In genomic region chr14:49283784-49284655, GRCm38 (mm10) we compare ENCODE assay signal across 21 mouse cellular contexts. TPM values are rescaled to one million over a fixed set of nuclear protein-coding genes. Genes with fewer than 3 reads are reported as not detected.
DNase-seq lines count a peak whose midpoint lies in the region; ATAC-seq lines count a peak whose summit lies in the region.
"Had no signal": no experiment of that assay in that cellular context is flagged by ENCODE, and none has a peak within 500 bp of the region (broad histone marks: within the 10 kb centered on the region; RNA-seq: fewer than 3 reads in every experiment).

No protein-coding gene starts in this region.

- peak overlapping the region; percentile 6; the same call in 1 of the 2 replicates for H3K27ac ChIP-seq in intestine, embryonic 16.5 days (ENCODE audit: low read length)
- no peak overlapping the region for H3K27ac ChIP-seq in hindbrain, embryonic 16.5 days (ENCODE audit: low read depth, low read length)
- H3K27ac ChIP-seq: embryonic facial prominence, embryonic 12.5 days; gastrocnemius, adult 2 months; heart, embryonic 10.5 days; hindbrain, embryonic 10.5 days; limb, embryonic 15.5 days; liver, embryonic 15.5 days; midbrain, embryonic 13.5 days; neural tube, embryonic 13.5 days had no signal

- no peak overlapping the region for H3K4me2 ChIP-seq in intestine, embryonic 16.5 days (ENCODE audit: low read depth, low read length)
- H3K4me2 ChIP-seq in hindbrain, embryonic 16.5 days (ENCODE audit: low read length) = no peak overlapping the region
- H3K4me2 ChIP-seq: embryonic facial prominence, embryonic 12.5 days; limb, embryonic 15.5 days; liver, embryonic 15.5 days; midbrain, embryonic 13.5 days; neural tube, embryonic 13.5 days had no signal

- H3K4me1 ChIP-seq in intestine, embryonic 16.5 days (ENCODE audit: control insufficient read depth, insufficient read depth, low read length) = no peaks in the 10 kb centered on the region
- no peaks in the 10 kb centered on the region for H3K4me1 ChIP-seq in hindbrain, embryonic 16.5 days (ENCODE audit: control insufficient read depth, insufficient read depth, low read depth, low read length)
- H3K4me1 ChIP-seq: embryonic facial prominence, embryonic 12.5 days; heart, embryonic 10.5 days; hindbrain, embryonic 10.5 days; limb, embryonic 15.5 days; liver, embryonic 15.5 days; midbrain, embryonic 13.5 days; neural tube, embryonic 13.5 days had no signal

- H3K9ac ChIP-seq in intestine, embryonic 16.5 days (ENCODE audit: low read depth, low read length) = no peak overlapping the region
- H3K9ac ChIP-seq in hindbrain, embryonic 16.5 days (ENCODE audit: low read depth, low read length) = no peak overlapping the region
- H3K9ac ChIP-seq: embryonic facial prominence, embryonic 12.5 days; limb, embryonic 15.5 days; liver, embryonic 15.5 days; midbrain, embryonic 13.5 days; neural tube, embryonic 13.5 days had no signal

- peak; percentile 92 for ATAC-seq in intestine, embryonic 16.5 days
- no peak for ATAC-seq in hindbrain, embryonic 16.5 days
- ATAC-seq: forebrain, embryonic 14.5 days; lung, postnatal 0 days; midbrain, embryonic 13.5 days had no signal

- no peaks in the 10 kb centered on the region for H3K27me3 ChIP-seq in intestine, embryonic 16.5 days (replicated peaks; ENCODE audit: control insufficient read depth, insufficient read depth, low read length)
- H3K27me3 ChIP-seq in hindbrain, embryonic 16.5 days (replicated peaks; ENCODE audit: control insufficient read depth, insufficient read depth, low read length) = no peaks in the 10 kb centered on the region
- H3K27me3 ChIP-seq: embryonic facial prominence, embryonic 12.5 days; limb, embryonic 15.5 days; liver, embryonic 15.5 days; midbrain, embryonic 13.5 days; neural tube, embryonic 13.5 days had no signal

- H3K9me3 ChIP-seq in intestine, embryonic 16.5 days (ENCODE audit: control insufficient read depth, low read length) = no peaks in the 10 kb centered on the region
- no peaks in the 10 kb centered on the region for H3K9me3 ChIP-seq in hindbrain, embryonic 16.5 days (ENCODE audit: control insufficient read depth, low read length)
- H3K9me3 ChIP-seq: embryonic facial prominence, embryonic 12.5 days; heart, embryonic 10.5 days; hindbrain, embryonic 10.5 days; limb, embryonic 15.5 days; liver, embryonic 15.5 days; midbrain, embryonic 13.5 days; neural tube, embryonic 13.5 days had no signal

- no peaks in the 10 kb centered on the region for H3K36me3 ChIP-seq in intestine, embryonic 16.5 days (ENCODE audit: control insufficient read depth, insufficient read depth, low read length)
- H3K36me3 ChIP-seq in hindbrain, embryonic 16.5 days (ENCODE audit: control insufficient read depth, insufficient read depth, low read length) = no peaks in the 10 kb centered on the region
- H3K36me3 ChIP-seq: embryonic facial prominence, embryonic 12.5 days; heart, embryonic 10.5 days; hindbrain, embryonic 10.5 days; limb, embryonic 15.5 days; liver, embryonic 15.5 days; midbrain, embryonic 13.5 days; neural tube, embryonic 13.5 days had no signal

- H3K4me3 ChIP-seq in intestine, embryonic 16.5 days (ENCODE audit: low read length) = no peak overlapping the region
- H3K4me3 ChIP-seq in hindbrain, embryonic 16.5 days (ENCODE audit: low read length) = no peak overlapping the region
- H3K4me3 ChIP-seq: embryonic facial prominence, embryonic 12.5 days; erythroblast, embryonic 14.5 days; gastrocnemius, adult 2 months; heart, embryonic 10.5 days; hindbrain, embryonic 10.5 days; limb, embryonic 15.5 days; liver, embryonic 15.5 days; midbrain, embryonic 13.5 days; neural tube, embryonic 13.5 days had no signal

- WGBS in intestine, embryonic 16.5 days = 74% methylated on average over 7 of the region's 7 CpGs
- 84% methylated on average over 7 of the region's 7 CpGs for WGBS in hindbrain, embryonic 16.5 days

- peak; percentile 54 for DNase-seq in kidney, adult 9 months
- DNase-seq in kidney, postnatal 4 days = no peak
- DNase-seq in brain, adult 2 months (ENCODE audit: low read depth, low spot score) = peak; percentile 78
- DNase-seq in right cerebral cortex, postnatal 25 days = peak; percentile 35
- DNase-seq in spleen, postnatal 14 days (ENCODE audit: low spot score in 2 of 2) = no peak
- DNase-seq: adrenal gland, adult 8-10 months; cerebellum, postnatal 10 days; gastrocnemius, adult 2 months; thymus, postnatal 14 days had no signal

RNA-seq across cellular contexts. Expression of gene ccdc198, which starts 38.7 kb away (rescaled TPM):
- polyA plus RNA-seq in intestine, embryonic 16.5 days (2015; fragmentation: Nextera tagmentation; extraction: Ambion mirVana) = 141 and 177 TPM in 2 replicates
- 0.11 and 0.19 TPM in 2 replicates for polyA plus RNA-seq in hindbrain, embryonic 16.5 days (2015; fragmentation: Nextera tagmentation; extraction: Ambion mirVana)
- polyA plus RNA-seq: erythroblast, embryonic 14.5 days; limb, embryonic 15.5 days; neural tube, embryonic 13.5 days had no signal

Comparison
In these comparisons a context has a peak if more than half of its experiments do, and no peak if none do; other contexts are left out.
1. DNase-seq: peak in kidney, adult 9 months (single experiment), brain, adult 2 months (single experiment) and right cerebral cortex, postnatal 25 days (single experiment); none in kidney, postnatal 4 days (0 of 2) and spleen, postnatal 14 days (0 of 2).
2. RNA of gene ccdc198, which starts 38.7 kb away (polyA plus RNA-seq): 141 to 177 TPM in intestine, embryonic 16.5 days; 0.11 to 0.19 TPM in hindbrain, embryonic 16.5 days; every median in the first group is over 100 times any median in the second.